Comparison of ENCODE assay signal across 28 mouse cellular contexts in the genomic region with DNA sequence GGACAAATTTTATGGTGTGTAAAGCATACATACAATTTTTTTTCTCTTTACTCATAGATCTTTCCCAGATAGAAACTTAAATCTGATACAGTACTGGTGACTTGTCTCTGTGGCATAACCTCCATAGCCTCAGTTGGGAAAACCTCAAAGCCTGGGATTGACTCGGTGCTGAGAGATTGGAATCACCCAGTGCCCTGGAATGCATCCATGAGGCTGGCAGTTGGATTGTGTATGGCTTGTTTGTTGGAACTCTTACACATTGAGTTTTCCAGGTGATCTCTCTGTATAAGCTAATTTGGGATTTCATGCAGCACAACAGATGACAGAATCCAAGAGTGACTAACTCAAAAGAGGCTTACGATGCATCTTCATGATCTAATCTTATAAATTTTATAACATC.
"Had no signal": no experiment of that assay in that cellular context is flagged by ENCODE, and none has a peak within 500 bp of the region (broad histone marks: within the 10 kb centered on the region; RNA-seq: fewer than 3 reads in every experiment).

No protein-coding gene starts in this region.

- H3K27ac ChIP-seq: gastrocnemius, adult 2 months; heart, embryonic 10.5 days; hindbrain, embryonic 10.5 days; hindbrain, embryonic 12.5 days; hindbrain, embryonic 14.5 days; intestine, embryonic 15.5 days; layer of hippocampus, adult 2 months; left cerebral cortex, adult 2 months; limb, embryonic 10.5 days; limb, embryonic 12.5 days; liver, embryonic 13.5 days; liver, embryonic 15.5 days had no signal

- H3K4me1 ChIP-seq: heart, embryonic 10.5 days; hindbrain, embryonic 10.5 days; hindbrain, embryonic 12.5 days; intestine, embryonic 15.5 days; limb, embryonic 10.5 days; limb, embryonic 12.5 days; liver, embryonic 13.5 days; liver, embryonic 15.5 days had no signal

- H3K4me3 ChIP-seq: gastrocnemius, adult 2 months; heart, embryonic 10.5 days; heart, embryonic 12.5 days; hindbrain, embryonic 10.5 days; hindbrain, embryonic 12.5 days; intestine, embryonic 15.5 days; layer of hippocampus, adult 2 months; left cerebral cortex, adult 2 months; limb, embryonic 10.5 days; limb, embryonic 12.5 days; liver, embryonic 13.5 days; liver, embryonic 15.5 days had no signal

- ATAC-seq: hindbrain, embryonic 16.5 days; inflammation-experienced regulatory T-cells, adult 6 months; intestine, embryonic 15.5 days; intestine, postnatal 0 days had no signal

- DNase-seq: gastrocnemius, adult 2 months; gastrocnemius, postnatal 10 days; gastrocnemius, postnatal 25 days; heart, adult 18-20 months; heart, postnatal 10 days; heart, postnatal 4 days; kidney, adult 18-20 months; kidney, adult 8-10 months; kidney, postnatal 10 days; kidney, postnatal 25 days; kidney, postnatal 4 days; liver; liver, embryonic 13.5 days had no signal

- H3K36me3 ChIP-seq: heart, embryonic 10.5 days; heart, embryonic 12.5 days; hindbrain, embryonic 10.5 days; hindbrain, embryonic 12.5 days; intestine, embryonic 15.5 days; limb, embryonic 10.5 days; limb, embryonic 12.5 days; liver, embryonic 13.5 days; liver, embryonic 15.5 days had no signal

- H3K4me2 ChIP-seq: heart, embryonic 12.5 days; hindbrain, embryonic 12.5 days; hindbrain, embryonic 14.5 days; intestine, embryonic 15.5 days; limb, embryonic 12.5 days; liver, embryonic 11.5 days; liver, embryonic 13.5 days; liver, embryonic 15.5 days had no signal

- H3K27me3 ChIP-seq: heart, embryonic 12.5 days; hindbrain, embryonic 12.5 days; intestine, embryonic 15.5 days; limb, embryonic 12.5 days; liver, embryonic 13.5 days; liver, embryonic 15.5 days had no signal

- H3K9me3 ChIP-seq: heart, embryonic 10.5 days; heart, embryonic 12.5 days; hindbrain, embryonic 10.5 days; hindbrain, embryonic 12.5 days; intestine, embryonic 15.5 days; limb, embryonic 10.5 days; limb, embryonic 12.5 days; liver, embryonic 13.5 days; liver, embryonic 15.5 days had no signal

- H3K9ac ChIP-seq: heart, embryonic 12.5 days; hindbrain, embryonic 12.5 days; hindbrain, embryonic 14.5 days; intestine, embryonic 15.5 days; limb, embryonic 12.5 days; liver, embryonic 13.5 days; liver, embryonic 15.5 days had no signal
